Mouse (Mus musculus): ENCODE results near the gene Nin. TPM values are rescaled to one million over a fixed set of nuclear protein-coding genes. Genes with fewer than 3 reads are reported as not detected.

Nin gene
- total RNA-seq, 1 experiment from 2014 or later, result 92.8 TPM

DNA sequence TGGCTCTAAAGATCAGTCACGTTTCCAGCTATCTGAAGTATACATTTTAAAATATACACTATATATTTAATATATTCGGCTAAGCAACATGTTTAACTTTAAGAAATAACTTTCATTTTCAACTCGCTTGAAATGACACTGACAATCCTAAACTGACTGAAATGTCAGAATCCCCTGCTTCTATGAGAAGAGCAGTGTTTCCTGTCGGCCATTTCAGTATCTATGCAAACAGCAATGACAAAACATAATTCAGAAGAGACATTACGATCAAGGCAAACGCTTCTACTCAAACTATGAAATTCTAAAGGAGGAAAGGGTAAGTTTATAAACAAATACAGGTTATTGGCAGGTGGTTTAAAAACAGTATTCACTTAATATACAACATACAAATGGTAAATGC lies 136.8 kb downstream of the Nin start:
- no peak for ATAC-seq (ENCODE audit: extremely low read depth, insufficient number of reproducible peaks, low FRiP score, poor library complexity, severe bottlenecking)

DNA sequence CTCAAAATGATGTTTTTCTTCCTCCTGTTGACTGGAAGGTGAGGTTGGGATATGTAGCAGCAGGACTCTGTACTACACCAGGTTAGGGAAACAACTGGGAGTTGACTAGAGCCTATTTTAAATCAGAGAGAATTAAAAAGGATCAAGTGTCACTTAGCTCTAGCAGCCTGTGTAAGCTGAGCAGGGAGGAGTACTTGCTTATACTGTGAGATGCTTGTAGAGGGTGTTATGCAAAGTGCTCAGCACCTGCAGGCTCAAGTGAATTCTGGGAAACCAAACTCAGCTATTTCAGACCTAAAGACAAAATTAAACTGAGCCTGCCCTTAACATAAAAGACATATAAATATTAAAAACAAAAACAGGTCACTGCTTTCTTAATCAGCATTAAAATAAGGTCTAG lies 139.9 kb downstream of the Nin start:
- ATAC-seq (ENCODE audit: extremely low read depth, insufficient number of reproducible peaks, low FRiP score, poor library complexity, severe bottlenecking), result no peak

GRCm38 (mm10) chr12:69968154-69968553 lies 145.4 kb downstream of the Nin start:
- ATAC-seq (ENCODE audit: extremely low read depth, insufficient number of reproducible peaks, low FRiP score, poor library complexity, severe bottlenecking), result no peak

DNA sequence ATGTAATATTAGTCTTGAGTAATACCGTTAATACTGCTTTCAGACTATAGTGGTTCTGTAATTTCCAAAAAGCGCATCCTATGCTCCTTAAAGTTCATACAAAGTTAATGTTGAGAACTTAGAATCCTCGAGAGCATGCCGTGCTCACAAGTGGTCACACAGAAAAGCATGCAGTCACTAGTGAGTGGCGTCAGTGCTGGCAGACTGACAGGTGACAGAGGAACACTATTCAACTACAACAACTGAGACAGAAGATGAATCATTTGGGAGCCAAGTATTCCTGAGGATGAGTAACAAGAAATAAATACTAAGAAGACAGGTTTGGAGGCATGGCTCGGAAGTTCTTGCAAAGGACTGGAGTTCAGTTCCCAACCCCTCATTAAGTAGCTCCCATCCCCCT lies 146.4 kb downstream of the Nin start:
- no peak for ATAC-seq (ENCODE audit: extremely low read depth, insufficient number of reproducible peaks, low FRiP score, poor library complexity, severe bottlenecking)

DNA sequence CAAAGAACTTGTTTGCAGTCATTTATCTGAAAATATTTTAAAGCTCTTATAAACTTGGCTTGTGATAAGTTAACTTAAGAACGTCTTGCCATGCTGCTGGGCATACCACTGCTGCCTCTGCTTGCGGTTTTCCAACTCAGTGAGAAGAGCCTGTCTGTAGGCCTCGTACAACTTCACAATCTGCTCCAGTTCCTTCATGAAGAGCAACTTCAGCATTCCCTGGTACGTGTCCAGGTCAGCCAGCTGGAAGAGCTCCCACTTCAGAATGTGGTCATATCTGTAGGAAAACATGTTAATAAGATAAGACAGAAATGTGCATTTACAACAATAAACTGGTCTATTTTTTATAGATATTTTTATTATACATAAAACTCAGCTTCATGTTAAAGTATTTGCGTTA lies 147.4 kb downstream of the Nin start:
- no peak for ATAC-seq (ENCODE audit: extremely low read depth, insufficient number of reproducible peaks, low FRiP score, poor library complexity, severe bottlenecking)

- no peak for ATAC-seq (ENCODE audit: extremely low read depth, insufficient number of reproducible peaks, low FRiP score, poor library complexity, severe bottlenecking)
Observed at GRCm38 (mm10) chr12:69965644-69966043, 147.9 kb downstream of the Nin start.

DNA sequence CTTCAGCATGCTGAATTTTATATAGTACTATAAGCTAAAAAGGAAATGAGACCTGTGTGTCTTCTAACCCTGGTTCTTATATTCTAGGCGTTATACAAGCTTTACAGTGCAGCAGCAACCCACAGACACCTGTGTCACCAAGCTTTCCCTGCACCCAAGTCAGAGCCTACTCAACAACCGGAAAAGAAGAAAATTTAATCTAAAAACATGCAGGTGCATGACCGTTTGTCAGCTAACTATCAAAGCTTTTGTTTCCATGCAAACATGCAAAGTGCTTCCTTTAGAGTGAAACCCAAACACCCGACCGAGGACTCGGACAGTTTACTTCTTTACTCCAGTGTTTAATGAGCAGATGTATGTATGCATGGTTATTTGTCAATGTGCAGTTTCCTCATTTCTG lies 150.4 kb downstream of the Nin start:
- no peak for ATAC-seq (ENCODE audit: extremely low read depth, insufficient number of reproducible peaks, low FRiP score, poor library complexity, severe bottlenecking)

DNA sequence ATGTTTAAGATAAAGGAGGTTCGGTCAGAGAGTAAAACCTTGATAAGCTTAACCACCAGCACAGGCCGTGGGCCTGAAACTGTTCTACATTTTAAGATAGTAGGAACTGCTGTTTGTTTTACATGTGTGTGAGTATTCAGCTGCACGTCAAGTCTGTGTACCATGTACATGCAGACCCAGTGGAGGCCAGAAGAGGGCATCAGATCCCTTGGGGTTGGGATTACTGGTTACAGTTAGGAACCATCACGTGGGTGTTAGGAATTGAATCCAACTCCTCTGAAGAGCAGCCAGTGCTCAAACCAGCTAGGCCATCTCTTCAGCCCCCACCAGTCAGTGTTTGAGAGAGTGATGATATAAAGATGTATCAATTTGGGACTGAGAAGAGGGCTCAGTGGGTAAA lies 151.0 kb downstream of the Nin start:
- ATAC-seq (ENCODE audit: extremely low read depth, insufficient number of reproducible peaks, low FRiP score, poor library complexity, severe bottlenecking), result 0 out of 2 replicates have a peak, but pooled peaks have one; percentile 36

Other genes with a start within 250 kb of the Nin start
- gene Atl1, start 221.1 kb downstream of the Nin start, total RNA-seq (2017), result 1.5 and 2.2 TPM in 2 replicates
- 40.6 and 46.7 TPM in 2 replicates for gene Map4k5, start 220.5 kb downstream of the Nin start, total RNA-seq (2017)
- 52.9 and 63.2 TPM in 2 replicates for gene Sav1, start 126.7 kb downstream of the Nin start, total RNA-seq (2017)
- gene Abhd12b, start 40.4 kb upstream of the Nin start, total RNA-seq (2017), result 0.70 TPM in 1 of 2 replicates, not detected in the other
- gene Pygl, start 117.8 kb upstream of the Nin start, total RNA-seq (2017), result 645 and 700 TPM in 2 replicates
- 0.35 and 0.49 TPM in 2 replicates for gene Trim9, start 233.9 kb upstream of the Nin start, total RNA-seq (2017)

Data from neutrophil, adult 5-6 weeks (primary cell).